Mouse (Mus musculus) thymus, postnatal 25 days (tissue): ENCODE measurements around the gene 4930435E12Rik.
"Not testable (repeated sequence)": the region's sequence is repeated elsewhere in the genome, so short reads cannot be mapped to it uniquely, and the experiment has no call there.

Experiments
- DNase-seq: peaks from one replicate; pipeline ENCODE4 v3.0.0; 2022

4930435E12Rik gene

DNA sequence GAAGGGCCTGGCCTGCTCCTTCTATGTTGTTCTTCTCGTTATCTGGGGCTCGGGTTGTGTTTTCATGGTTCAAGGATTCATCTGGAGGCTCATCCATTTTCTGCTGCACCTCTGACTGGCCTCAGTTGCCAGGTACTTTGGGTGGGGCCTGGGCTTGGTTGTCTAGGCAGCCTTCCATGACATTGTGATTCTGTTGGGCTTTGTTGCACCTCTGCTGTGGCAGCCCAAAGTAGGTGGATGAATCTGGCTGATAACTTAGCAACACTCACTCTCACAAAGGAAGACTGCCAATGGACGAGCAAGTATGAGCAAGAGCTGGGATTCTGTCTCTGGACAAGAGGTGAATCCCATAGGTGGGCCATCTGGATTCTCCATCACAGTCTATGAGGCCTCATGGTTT lies at the start of gene 4930435E12Rik:
Gene 4930435E12Rik (minus strand): TSS at position 101 of the 400 bp plus-strand sequence.
- DNase-seq = no peak

DNA sequence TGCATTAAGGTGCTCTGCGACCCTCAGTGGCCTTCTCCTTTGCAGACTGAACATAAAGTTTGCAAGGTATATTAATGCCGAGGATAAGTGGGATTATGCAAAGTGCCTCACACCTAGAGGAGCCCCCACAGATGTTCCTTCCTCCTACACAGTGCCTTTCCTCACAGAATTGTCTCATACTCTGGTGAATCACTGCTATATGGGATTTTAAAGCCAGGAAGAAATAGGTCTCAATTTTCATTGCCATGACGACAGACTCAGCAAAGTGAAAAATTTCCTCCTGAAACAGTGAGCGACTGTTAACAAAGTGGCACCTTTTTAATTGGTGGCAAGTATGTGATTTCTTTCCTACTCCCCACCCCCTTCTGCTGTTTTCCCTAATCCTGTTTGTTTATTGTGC lies 45.9 kb upstream of the 4930435E12Rik start:
- DNase-seq = no peak

DNA sequence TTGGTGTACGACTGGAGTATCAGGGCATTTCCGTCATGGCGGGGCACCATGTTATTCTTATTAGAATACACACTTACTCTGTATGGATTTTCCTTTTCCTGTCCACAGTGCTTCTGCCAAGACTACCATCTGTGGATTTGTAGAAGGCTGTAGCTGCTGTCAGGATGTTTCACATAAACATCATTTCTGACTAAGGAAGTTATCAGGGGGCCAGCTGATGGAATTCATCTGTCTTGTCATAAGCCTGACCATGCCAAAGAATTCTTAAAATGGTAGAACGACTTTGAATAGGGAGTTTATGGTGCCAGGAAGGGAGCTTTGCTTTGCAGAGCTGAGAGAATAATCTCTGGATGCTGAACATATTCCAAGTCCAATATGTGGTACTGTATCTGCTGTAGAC lies 44.7 kb upstream of the 4930435E12Rik start:
- no peak for DNase-seq

GRCm38 (mm10) chr16:38864358-38864757 lies 35.8 kb upstream of the 4930435E12Rik start:
- no peak for DNase-seq

DNA sequence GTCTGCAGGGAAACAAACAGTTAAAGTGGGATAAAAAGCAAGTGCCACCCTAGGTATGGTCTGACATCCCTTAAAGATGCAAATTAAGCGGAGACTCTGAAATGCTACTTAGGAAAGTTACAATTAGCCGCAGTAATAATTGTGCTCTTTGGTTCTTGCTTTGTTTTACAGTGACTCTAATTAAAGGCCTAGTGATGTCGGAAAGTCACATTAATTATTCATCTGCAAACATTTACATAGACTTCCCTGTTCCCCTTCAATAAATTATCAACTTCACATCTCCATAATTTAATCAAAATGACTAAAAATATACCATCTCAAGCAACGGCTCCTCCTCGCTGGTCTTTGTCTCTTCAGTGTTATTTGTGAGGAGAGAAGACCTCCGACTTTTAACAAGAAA lies 32.0 kb upstream of the 4930435E12Rik start:
- no peak for DNase-seq

- no peak for DNase-seq
Observed at GRCm38 (mm10) chr16:38858120-38858749, 29.7 kb upstream of the 4930435E12Rik start.

DNA sequence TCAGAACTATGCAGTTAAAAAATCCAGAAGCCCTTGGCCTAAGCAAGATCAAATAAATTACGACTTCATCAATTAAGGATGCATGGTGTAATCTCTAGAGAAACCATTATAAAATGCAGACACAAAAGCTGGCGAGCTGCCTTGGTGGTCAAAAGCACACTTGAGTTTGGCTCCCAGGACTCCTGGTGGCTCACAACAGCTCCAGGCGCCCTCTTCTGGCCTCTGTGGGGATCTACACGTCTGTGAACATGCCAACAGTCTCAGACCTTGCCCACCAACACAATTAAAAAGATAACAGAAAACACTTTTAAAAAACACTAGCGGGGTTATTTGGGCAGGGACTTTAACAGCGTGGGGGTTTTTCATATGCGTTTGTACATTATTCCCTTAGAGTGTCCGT lies 16.0 kb downstream of the 4930435E12Rik start:
- peak; percentile 57 for DNase-seq

DNA sequence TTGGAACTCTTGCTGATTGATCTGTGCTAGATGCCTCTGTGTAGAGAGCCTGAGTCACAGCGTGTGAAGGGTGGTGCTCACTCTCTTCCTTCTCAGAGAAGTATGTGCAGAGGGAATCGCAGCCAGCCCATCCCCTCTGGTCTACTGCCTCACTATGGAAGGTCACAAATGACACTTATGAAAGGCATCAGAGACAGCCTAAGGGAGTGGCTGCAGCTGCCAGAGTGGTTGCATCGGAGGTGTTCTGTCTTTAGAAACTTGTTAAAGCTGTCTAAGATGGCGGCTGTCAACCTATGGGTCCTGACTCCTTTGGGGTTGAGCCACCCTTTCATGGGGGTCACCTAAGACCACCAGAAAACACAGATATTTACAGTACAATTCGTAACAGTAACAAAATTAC lies 18.4 kb downstream of the 4930435E12Rik start:
- DNase-seq = no peak

DNA sequence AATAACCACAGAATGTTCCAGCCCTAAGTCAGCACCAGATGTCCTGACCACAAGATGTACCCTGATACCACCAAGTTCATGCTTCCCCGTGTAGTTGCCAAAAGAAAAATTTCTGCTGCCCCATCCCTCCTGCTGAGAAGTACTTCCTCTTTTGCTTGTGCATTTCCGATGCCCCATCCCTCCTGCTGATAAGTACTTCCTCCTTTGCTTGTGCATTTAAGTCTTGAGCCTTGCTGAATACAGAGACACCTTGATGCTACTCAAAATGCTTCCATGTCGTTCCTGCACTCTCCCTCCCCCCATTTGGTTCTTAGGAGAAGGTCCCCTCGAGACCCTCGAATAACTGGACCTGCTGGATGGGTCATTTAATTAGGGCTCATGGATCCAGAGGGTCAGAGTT lies 20.8 kb downstream of the 4930435E12Rik start:
- not testable (repeated sequence) for DNase-seq

- DNase-seq = peak; percentile 3
Observed at GRCm38 (mm10) chr16:38800091-38800490, 28.5 kb downstream of the 4930435E12Rik start, which contains the start of gene Upk1b. Gene Upk1b, minus strand, starts transcription at chr16:38800328.

GRCm38 (mm10) chr16:38798957-38799450 lies 29.5 kb downstream of the 4930435E12Rik start:
- DNase-seq = no peak

- DNase-seq = no peak
Observed at GRCm38 (mm10) chr16:38793120-38793519, 35.4 kb downstream of the 4930435E12Rik start.

DNA sequence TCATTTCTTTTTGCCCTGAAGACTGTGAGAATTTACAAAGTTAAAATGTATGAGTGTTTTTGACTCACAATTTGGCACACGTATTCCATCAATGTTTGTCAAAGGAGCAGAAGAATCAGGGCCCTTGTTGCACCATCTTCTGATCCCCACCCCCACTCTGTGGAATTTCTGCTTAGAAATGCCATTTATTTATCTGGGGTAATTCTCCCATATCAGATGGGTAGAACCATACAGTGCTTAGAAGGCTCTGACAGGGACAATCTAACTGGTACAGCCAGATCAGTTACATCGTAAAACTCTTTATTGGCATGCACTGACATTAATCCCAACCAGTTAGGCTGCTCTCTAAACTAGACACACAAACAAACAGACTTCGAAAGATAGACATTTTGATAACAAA lies 38.6 kb downstream of the 4930435E12Rik start:
- DNase-seq = no peak

- DNase-seq = no peak
Observed at GRCm38 (mm10) chr16:38789016-38789415, 39.5 kb downstream of the 4930435E12Rik start.

GRCm38 (mm10) chr16:38785301-38785700 lies 43.2 kb downstream of the 4930435E12Rik start:
- no peak for DNase-seq

GRCm38 (mm10) chr16:38782524-38783067 lies 46.0 kb downstream of the 4930435E12Rik start:
- DNase-seq = no peak

DNA sequence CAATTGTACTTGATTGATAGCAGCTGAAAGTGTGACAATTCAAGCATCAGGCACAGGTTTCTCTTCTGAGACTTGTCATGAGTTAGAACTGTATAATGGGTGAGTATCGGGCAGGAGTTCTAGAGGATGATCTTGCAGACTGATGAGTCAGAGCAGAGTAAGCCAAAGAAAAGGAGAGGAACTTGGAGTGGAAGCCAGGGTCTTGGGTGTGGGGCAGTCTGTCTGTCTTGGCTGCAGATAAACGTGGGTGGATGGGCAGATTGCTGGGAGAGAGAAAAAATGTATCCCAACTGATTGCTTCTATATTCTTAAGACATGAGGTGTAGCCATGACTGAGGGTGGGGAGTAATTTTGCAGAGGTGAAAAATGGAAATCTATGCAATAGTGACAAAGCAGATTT lies 46.6 kb downstream of the 4930435E12Rik start:
- DNase-seq = no peak

DNA sequence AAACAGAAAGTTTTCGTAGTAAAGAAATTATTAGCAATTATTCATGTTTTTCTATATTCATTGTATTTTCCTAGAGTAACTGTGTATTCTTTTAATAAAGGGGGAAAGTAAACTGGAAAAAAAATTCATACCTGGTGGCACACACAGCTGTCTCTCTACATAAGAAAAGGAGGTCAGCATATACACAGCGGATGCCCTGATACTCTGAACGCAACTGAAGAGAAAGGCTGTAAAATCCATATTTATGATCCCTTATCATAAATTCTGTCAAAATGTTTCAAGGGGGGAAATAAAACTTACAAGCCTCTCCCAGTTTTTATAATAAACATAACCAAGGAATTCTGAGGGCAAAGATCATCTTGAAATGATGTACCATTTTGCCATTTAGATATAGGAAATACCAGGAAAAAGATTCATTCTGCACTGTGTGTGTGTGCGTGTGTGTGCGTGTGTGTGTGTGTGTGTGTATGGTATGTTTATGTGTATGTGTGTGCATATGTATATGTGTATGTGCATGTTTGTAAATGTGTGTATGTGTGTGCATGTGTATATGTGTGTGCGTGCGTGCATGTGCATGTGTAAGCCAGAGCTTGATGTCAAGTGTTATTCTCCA lies 47.5 kb downstream of the 4930435E12Rik start:
- no peak for DNase-seq

DNA sequence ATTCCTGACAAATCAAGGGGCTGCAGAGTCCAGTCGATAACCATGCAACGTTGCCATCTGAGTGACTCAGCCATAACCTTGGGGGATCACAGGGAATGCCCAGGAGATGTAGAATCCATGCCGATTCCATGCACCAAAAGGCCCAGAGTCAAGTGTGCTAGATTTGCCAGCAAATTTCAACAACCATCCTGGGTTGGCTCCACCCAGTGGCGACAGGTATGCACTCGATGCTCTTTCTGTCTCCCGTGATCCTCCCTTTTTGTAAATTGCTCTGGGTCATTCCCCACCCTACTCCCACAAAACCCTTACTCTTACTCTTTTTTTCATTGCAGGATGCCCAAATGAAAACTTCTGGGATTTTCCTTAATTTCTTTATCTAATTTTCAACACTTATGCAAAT lies 52.2 kb downstream of the 4930435E12Rik start:
- no peak for DNase-seq

DNA sequence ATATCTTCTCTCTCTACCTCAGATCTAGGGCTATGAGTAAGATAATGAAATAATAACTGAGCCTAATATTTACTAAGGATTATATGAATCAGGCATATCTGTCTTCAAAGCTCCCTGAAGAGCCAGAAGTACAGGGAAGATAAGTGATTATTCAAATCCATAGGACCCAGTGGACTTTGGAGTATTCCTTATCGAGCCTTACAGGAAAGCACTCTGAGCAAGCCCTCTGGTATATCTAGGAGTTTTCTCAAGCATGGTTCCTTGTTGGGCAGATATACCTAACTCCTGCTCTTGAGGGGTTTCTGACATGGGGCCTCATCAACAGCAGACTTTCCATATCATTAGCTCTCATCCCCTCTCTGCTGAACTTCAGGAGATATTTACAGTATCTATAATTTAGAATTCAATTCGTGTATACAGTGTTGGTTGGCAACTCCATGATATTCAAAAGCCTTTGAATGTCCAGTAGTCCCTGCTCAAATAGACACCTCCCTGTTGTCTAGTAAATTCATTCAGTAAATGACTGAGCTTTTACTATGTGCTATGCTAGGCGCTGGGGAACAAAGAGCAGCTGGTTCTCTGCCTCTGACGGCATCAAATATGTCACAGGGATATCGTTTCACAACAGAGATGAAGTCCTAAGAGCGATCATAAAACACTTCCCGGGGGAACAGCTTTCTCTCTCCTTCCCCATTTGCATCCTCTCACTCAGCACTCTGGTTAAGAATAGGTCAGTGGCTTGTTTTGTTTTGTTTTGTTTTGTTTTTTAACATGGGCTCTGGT lies 53.4 kb downstream of the 4930435E12Rik start:
- DNase-seq = no peak

DNA sequence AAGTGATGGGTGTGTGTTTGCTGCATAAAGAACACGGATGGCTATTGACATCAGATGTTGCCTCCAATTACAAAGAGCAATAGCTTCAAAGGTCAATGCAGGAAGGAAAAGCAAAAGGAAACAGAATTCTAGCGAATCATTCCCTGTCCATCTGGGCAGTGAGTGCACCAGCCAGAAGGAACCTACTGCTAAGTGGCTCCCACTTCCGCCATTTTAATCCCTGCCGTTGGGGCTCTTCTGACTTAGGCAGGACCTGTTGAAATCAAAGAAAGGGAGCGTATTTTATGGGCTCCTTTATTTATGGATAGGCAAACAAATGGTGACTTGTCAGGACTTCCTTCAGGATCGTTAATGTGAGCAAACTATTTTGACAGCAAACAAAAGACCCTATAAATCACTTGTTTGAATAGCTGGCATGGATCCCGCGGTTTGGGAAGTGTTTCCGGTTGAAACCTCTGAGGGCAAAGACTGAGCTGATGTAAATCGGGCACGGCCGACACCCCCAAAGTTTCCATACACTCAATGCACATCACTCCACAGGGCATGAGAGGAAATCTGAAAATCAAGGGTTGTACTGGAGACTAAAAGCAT lies 55.5 kb downstream of the 4930435E12Rik start:
- DNase-seq = no peak

GRCm38 (mm10) chr16:38771145-38771544 lies 57.4 kb downstream of the 4930435E12Rik start:
- DNase-seq = no peak

- no peak for DNase-seq
Observed at GRCm38 (mm10) chr16:38769529-38769928, 59.0 kb downstream of the 4930435E12Rik start.
